Mouse (Mus musculus) frontal cortex, postnatal 36 days (tissue): Measurements from ENCODE around the gene Gm37240.
"Not testable (repeated sequence)": the region's sequence is repeated elsewhere in the genome, so short reads cannot be mapped to it uniquely, and the experiment has no call there.

ENCODE experiments used
- DNase-seq, 2 experiments: peaks; one replicate each; pipeline ENCODE4 v3.0.0; 2022; ENCODE audit warnings: low spot score in 2 of 2

Gene Gm37240

GRCm38 (mm10) chr3:84603212-84603611 lies 1284.1 kb downstream of the Gm37240 start:
- DNase-seq: no peak

DNA sequence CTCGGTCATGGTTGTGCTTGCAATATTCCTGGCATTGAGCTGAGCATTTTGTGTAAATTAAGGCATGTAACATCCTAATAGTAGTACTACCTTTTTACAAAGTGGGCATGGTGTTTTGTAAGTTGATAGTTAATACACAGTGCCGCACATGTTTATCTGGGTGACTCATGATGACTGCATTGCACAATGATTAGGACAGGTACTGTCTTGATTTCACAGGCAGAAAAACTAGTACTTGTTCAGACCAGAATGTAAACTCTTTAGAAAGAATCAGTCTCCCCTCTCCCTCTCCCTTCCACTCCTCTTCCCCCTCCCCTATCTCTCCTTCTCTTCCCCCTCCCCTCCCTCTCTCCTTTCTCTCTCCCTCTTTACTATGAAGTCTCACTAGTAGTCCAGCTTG lies 1284.6 kb downstream of the Gm37240 start:
- no peak for DNase-seq

- no peak for DNase-seq
Observed at GRCm38 (mm10) chr3:84601870-84602495, 1285.3 kb downstream of the Gm37240 start.

- DNase-seq: no peak
Observed at GRCm38 (mm10) chr3:84598756-84599155, 1288.6 kb downstream of the Gm37240 start.

DNA sequence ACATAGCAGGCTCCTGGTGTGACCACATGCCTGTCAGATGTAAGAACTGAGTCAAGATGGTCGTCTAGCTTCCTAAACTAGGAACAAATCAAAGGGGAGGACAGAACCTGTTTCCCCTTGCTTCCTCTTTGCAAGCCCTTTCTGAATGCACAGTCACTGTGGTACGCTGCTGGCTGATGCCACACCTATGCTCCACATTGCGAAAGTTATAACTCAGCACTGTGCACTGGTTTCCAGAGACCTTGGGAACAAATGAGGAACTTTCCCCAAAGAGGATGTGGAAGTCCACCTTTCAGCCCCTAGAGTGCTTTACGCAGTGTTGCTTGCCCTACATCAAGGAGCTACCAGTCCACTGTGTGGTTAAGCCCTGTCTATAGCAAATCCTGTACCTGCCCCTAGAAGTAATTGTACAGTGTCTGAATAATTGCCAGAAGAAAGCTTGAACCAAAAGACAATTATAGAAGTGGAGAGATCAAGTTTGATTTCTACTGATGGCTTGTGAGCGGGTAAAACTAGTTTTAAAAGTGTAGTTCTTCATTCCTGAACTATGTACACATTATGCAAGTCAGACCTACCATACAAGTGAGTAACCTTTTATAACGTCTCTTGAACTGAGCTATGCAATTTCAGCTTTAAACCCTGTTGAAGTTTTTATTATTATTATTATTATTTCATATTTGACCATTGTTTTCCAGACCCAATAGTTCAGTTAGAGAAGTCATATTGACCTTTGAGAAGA lies 1289.2 kb downstream of the Gm37240 start:
- no peak for DNase-seq

GRCm38 (mm10) chr3:84595677-84596234 lies 1291.6 kb downstream of the Gm37240 start:
- no peak for DNase-seq

DNA sequence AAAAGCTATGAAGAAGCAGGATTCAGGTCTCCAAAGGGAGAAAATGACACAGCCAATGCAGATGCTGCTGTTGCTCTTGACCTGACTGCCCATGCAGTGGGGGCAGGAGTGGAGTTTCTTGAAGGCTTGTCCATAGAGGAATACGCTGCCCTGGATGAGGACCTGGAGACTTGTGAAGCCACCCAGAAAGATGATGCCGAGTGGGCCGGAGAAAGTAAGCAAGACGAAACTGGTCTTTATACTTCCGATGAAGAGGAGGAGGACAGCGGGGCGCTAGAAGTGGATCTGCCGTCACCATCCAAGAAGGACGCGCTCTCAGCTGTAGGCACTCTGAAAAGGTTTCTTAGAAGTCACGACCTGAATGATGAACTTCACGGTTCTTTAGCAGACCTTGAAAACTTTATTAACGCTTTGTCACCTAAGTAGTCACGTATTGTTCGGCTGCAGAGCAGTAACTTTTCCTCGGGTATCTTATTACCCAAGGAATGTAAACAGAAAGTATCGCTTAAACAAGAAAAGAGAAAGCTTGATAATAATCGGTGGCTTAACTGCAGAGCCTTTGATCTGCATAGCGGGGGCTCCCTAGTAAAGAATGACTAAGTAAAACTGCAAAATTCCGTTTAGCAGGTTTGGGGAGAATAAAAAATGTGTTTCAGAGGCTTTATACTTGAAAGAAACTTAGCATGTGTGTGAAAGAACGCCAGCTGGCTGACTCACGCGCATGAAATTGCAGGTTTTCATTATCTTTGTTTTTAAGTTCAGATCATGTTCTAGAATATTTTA lies 1292.2 kb downstream of the Gm37240 start:
- DNase-seq: peak; percentile 30 to 63

DNA sequence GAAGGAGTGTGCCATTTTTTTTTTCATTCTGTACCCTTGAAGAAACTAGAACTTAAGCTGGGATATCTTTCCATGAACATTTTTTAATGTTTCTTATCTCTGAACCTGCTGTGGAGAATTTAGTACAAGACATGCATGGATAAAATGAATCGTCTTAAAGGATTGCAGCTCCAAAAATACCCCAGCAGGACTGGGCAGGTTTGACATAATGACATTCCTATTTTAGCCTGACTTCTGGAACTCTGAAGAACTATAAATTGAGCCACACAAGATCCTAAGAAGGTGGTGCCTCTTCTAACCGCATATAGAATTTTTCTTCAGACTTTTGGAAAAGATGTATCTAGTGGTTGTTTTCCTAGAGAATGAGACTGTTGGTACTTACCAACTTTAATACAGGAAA lies 1294.0 kb downstream of the Gm37240 start, which contains the start of gene Tigd4:
Tigd4 (plus strand) TSS at position 301 of the 400 bp plus-strand sequence.
- no peak for DNase-seq

DNA sequence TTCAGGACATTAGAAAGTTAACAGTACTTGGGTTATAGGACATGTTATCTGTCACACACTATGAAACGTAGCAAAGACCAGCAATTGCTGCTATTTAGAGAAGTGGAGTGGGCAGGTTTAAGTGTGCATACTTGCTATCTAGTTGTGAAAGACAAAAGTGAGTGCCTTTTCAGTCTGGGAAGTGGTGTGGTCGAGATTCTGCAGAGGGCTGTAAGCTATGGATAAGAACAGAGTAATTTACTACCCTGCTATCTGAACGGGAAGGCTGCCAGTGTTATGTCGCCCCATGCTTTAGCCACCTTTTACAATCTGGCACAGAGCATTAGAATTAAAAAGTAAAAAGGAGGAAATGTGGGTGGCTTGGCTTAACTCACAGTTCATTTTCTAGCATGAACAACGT lies 1300.6 kb downstream of the Gm37240 start:
- DNase-seq: no peak

DNA sequence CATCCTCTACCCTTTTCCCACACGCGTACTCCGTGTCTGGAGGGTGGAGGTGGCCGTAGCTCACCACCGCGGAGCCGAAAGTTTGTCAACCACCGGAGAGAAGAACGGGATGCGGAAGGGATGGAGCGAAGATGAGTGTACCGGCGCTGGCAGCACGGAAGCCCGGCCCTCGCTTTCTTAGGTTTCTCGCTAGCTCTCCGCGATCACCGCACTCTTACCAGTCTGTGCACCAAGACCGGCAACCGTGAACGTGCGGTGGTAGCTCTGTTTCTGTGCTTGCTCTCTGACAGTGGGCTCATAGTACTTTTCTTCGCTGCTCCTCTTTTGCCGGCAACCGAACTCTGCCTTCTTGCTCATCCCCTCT lies 1304.4 kb downstream of the Gm37240 start:
- DNase-seq: no peak

GRCm38 (mm10) chr3:84582023-84582912 lies 1305.0 kb downstream of the Gm37240 start, which contains the start of gene Arfip1:
Gene Arfip1 (minus strand): TSS chr3:84582625.
- peak; percentile 94 to 95 for DNase-seq

DNA sequence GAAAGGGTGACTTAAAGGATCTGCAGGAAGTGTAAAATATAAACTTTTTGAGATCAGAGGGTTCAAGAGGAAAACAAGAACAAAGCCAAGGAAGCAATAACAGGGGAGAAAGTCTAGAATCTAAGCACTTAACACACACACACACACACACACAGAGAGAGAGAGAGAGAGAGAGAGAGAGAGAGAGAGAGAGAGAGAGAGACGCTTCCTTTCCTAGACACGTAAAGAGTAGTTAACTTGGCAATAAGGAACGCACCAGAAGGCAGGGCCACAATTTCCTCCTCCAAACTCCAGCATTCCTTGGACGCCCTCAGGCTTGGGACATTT lies 1305.7 kb downstream of the Gm37240 start:
- no peak for DNase-seq

- no peak for DNase-seq
Observed at GRCm38 (mm10) chr3:84580716-84581115, 1306.6 kb downstream of the Gm37240 start.

DNA sequence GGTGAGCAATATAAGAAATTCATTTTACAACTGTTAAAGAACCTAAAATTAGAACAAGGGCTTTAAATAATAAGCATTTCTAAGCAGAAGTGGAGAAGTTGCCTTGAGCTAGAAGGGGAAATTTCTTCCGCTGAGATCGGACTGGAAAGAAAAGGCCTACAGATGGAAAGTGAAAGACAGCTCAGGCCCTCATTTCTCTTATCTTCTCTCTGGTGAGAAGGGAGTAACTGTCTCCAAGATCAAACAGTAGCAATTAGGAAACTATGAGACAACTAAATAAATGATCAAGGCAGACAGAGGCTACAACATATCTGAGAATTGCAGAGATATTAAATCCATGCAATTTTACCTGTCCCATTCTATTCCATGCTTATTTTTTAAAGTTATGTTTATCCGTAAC lies 1316.8 kb downstream of the Gm37240 start:
- no peak for DNase-seq

DNA sequence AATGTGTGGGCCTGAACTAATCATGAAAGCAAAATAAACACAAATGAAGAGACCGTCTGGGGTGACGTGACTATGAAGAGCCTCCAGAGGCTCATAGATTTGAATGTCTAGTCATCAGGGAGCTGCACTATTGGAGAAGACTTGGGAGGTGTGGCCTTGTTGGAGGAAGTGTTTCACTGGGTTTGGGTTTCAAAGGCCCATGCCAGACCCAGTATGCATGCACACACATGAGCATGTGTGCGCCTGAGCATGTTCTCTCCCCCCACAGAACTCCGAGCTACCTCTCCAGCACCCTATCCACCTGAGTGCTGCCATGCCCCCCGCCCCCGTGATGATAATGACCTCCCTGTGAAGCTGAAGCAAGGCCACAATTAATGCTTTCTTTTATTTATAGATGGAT lies 1317.7 kb downstream of the Gm37240 start:
- no peak for DNase-seq

- no peak for DNase-seq
Observed at GRCm38 (mm10) chr3:84568540-84568939, 1318.8 kb downstream of the Gm37240 start.

GRCm38 (mm10) chr3:84563415-84563814 lies 1323.9 kb downstream of the Gm37240 start:
- no peak for DNase-seq

GRCm38 (mm10) chr3:84562911-84563310 lies 1324.4 kb downstream of the Gm37240 start:
- not testable (repeated sequence) for DNase-seq

GRCm38 (mm10) chr3:84558301-84558700 lies 1329.0 kb downstream of the Gm37240 start:
- no peak for DNase-seq

GRCm38 (mm10) chr3:84555780-84556179 lies 1331.5 kb downstream of the Gm37240 start:
- no peak for DNase-seq

DNA sequence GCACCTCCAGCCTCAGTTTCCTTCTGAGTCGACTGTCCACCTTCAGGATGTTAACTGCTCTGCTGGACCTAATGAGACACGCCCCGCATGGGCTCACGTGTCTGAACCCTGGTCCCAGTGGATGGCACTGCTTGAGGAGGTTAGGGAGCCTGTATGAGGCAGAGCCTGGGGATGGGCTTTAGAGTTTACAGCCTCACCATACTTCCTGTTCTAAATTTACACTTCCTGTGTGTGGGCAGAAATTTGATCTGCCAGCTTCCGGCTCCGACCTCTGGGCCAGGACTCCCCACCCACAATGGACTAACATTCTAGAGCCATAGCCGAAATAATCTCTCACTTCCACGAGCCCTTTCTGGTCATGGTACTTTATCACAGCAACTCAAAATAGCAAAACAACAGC lies 1340.1 kb downstream of the Gm37240 start:
- no peak for DNase-seq
